Mouse (Mus musculus) embryonic fibroblast, embryonic 13.5 days (primary cell): Measurements from ENCODE around the gene Kat8.

ENCODE experiments used
- CTCF ChIP-seq: IDR thresholded peaks from 2 replicates; pipeline ENCODE4 v1.5.1; 2011; ENCODE audit warnings: mild to moderate bottlenecking, control low read depth, low read length, moderate library complexity, borderline replicate concordance; ENCODE audit not compliant: insufficient read depth
- POLR2A ChIP-seq: IDR thresholded peaks from 2 replicates; pipeline ENCODE4 v1.6.1; 2011; ENCODE audit warnings: low read depth, mild to moderate bottlenecking, control low read depth, low read length, moderate library complexity

DNA sequence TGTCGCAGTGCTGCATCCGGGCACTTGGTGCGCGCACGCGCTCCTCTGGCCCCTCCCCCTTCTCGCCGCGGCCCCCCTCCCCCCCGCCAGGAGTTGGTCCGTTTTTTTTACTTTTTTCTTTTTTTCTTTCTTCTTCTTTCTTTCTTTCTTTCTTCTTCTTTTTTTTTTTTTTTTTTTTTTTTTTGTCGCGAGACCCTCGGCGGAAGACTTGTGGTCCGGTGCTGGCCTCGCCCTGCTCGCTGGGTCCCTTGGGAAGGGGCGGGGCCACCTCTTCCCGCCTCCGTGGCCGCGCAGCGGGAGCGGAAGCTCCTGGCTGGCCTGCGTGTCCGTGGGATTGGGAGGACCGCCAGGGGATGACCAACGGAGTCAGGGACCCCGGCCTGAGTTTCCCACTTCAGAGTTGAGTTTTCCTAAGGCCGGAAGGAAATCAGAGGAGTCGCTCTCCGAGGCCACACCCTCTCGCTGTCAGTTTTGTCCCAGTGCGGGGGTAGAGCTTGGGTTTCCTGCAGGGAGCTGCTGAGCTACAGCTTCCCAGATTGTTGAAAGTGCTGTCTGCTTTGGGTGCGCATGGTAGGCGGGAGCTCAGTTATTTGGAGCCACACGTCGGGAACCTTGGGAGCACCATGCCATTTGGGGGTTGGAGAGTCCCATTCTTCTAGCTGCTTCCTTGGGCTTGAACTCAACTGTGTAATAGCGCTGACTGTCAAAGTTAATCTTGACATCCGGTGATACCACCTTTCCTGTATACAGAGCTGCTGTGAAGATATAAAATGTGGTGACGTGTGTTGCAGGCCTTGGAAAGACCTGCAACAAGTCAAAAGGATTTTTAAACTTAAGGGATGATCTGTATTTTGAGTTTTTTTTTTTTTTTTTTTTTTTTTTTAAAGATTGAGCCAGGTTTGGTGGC is 55.9 kb downstream of the Kat8 start:
- TF ChIP-seq CTCF: no peak
- no peak for TF ChIP-seq POLR2A
